Mouse (Mus musculus) CH12.LX (cell line): ENCODE measurements around the gene Abraxas1. TPM values are rescaled to one million over a fixed set of nuclear protein-coding genes. Genes with fewer than 3 reads are reported as not detected.

ENCODE experiments used
- DNase-seq: peaks from one replicate; pipeline ENCODE4 v3.0.0-alpha.2; 2013; ENCODE audit errors: extremely low read depth
- H3K27ac ChIP-seq: 2 replicates; pipeline ENCODE4 v1.5.1; 2012; ENCODE audit warnings: low read depth, mild to moderate bottlenecking, control low read depth, moderate library complexity; ENCODE audit not compliant: insufficient read depth
- H3K27me3 ChIP-seq: replicated peaks from 2 replicates; pipeline ENCODE3; 2012; ENCODE audit warnings: inconsistent platforms
- H3K36me3 ChIP-seq, 2 experiments: replicated peaks in 1 of 2; 2 replicates each; pipeline versions ENCODE3 to v1.6.1; 2012; ENCODE audit warnings: inconsistent platforms in 1 of 2, low read length in 1 of 2, mild to moderate bottlenecking in 1 of 2, mixed read lengths in 1 of 2, moderate library complexity in 1 of 2; ENCODE audit not compliant: control insufficient read depth in 1 of 2, insufficient read depth in 1 of 2
- H3K4me1 ChIP-seq, 2 experiments: 2 replicates each; pipeline ENCODE4 v1.6.1; 2012; ENCODE audit warnings: inconsistent platforms in 1 of 2, moderate library complexity in 1 of 2; ENCODE audit not compliant: insufficient read depth in 2 of 2, control insufficient read depth in 1 of 2
- H3K4me2 ChIP-seq: 2 replicates; pipeline ENCODE4 v1.6.1; 2012; ENCODE audit warnings: low read depth, mild to moderate bottlenecking, control low read depth; ENCODE audit not compliant: poor library complexity, insufficient read depth, severe bottlenecking
- H3K4me3 ChIP-seq, 3 experiments: fragments of 150-350 bp in 1 of 3; sonication (generic) in 1 of 3; replicated peaks in 1 of 3; 2 replicates each; pipeline versions ENCODE3 to v1.5.1; 2011 to 2012; ENCODE audit warnings: low read depth in 2 of 3, low read length in 2 of 3, mild to moderate bottlenecking in 2 of 3, moderate library complexity in 2 of 3, control low read depth in 1 of 3, improper control_type of control experiment in 1 of 3, inconsistent platforms in 1 of 3, mixed read lengths in 1 of 3; ENCODE audit not compliant: poor library complexity in 1 of 3
- H3K79me2 ChIP-seq: replicated peaks from 2 replicates; pipeline ENCODE4 v1.6.1; 2012; ENCODE audit warnings: mild to moderate bottlenecking, moderate library complexity; ENCODE audit not compliant: control insufficient read depth, poor library complexity, insufficient read depth, severe bottlenecking; ENCODE audit errors: extremely low read depth
- H3K9ac ChIP-seq: 2 replicates; pipeline ENCODE4 v1.6.1; 2012; ENCODE audit warnings: low read depth, mild to moderate bottlenecking, control low read depth, moderate library complexity; ENCODE audit not compliant: insufficient read depth
- H3K9me3 ChIP-seq: replicated peaks from 2 replicates; pipeline ENCODE3; 2012; ENCODE audit warnings: low read length, inconsistent platforms, mixed read lengths
- CTCF ChIP-seq, 2 experiments: IDR thresholded peaks in 1 of 2; conservative IDR thresholded peaks in 1 of 2; 2 replicates each; pipeline ENCODE4 v1.5.1; 2011 to 2012; ENCODE audit warnings: low read depth in 2 of 2, low read length in 2 of 2, improper control_type of control experiment in 1 of 2, inconsistent platforms in 1 of 2, mild to moderate bottlenecking in 1 of 2, moderate library complexity in 1 of 2
- HCFC1 ChIP-seq: IDR thresholded peaks from 2 replicates; pipeline ENCODE4 v1.6.1; 2012; ENCODE audit warnings: low read depth, mild to moderate bottlenecking, inconsistent platforms, low read length, improper control_type of control experiment
- JUND ChIP-seq: conservative IDR thresholded peaks from 2 replicates; pipeline ENCODE4 v1.6.1; 2011; ENCODE audit warnings: low read depth, low read length, improper control_type of control experiment
- MAFK ChIP-seq: IDR thresholded peaks from 2 replicates; pipeline ENCODE4 v1.6.1; 2011; ENCODE audit warnings: low read length, improper control_type of control experiment; ENCODE audit not compliant: insufficient replicate concordance
- MAX ChIP-seq: IDR thresholded peaks from 2 replicates; pipeline ENCODE4 v1.6.1; 2011; ENCODE audit warnings: low read length, improper control_type of control experiment
- MAZ ChIP-seq: IDR thresholded peaks from 2 replicates; pipeline ENCODE4 v1.6.1; 2012; ENCODE audit warnings: low read depth, mild to moderate bottlenecking, inconsistent platforms, low read length, improper control_type of control experiment, moderate library complexity
- POLR2A ChIP-seq: IDR thresholded peaks from 2 replicates; pipeline ENCODE4 v1.6.1; 2011; ENCODE audit warnings: low read depth, mild to moderate bottlenecking, improper control_type of control experiment, low read length
- SMC3 ChIP-seq: IDR thresholded peaks from 2 replicates; pipeline ENCODE4 v1.6.1; 2011; ENCODE audit warnings: low read depth, low read length, improper control_type of control experiment
- TBP ChIP-seq: conservative IDR thresholded peaks from 2 replicates; pipeline ENCODE4 v1.6.1; 2011; ENCODE audit warnings: low read depth, low read length, improper control_type of control experiment
- ZC3H11A ChIP-seq: IDR thresholded peaks from 2 replicates; pipeline ENCODE4 v1.6.1; 2012; ENCODE audit warnings: low read depth, mild to moderate bottlenecking, inconsistent platforms, low read length, improper control_type of control experiment
- ZKSCAN1 ChIP-seq: IDR thresholded peaks from 2 replicates; pipeline ENCODE4 v1.6.1; 2012; ENCODE audit warnings: low read depth, inconsistent platforms, low read length, improper control_type of control experiment, borderline replicate concordance
- ZNF384 ChIP-seq: IDR thresholded peaks from 2 replicates; pipeline ENCODE4 v1.6.1; 2012; ENCODE audit warnings: low read depth, low read length, improper control_type of control experiment, inconsistent platforms
- dilution Hi-C: fragments of 300-500 bp; cut with MboI; formaldehyde crosslinking; loops from 2 replicates; pipeline ENCODE4 v1.14.3; 2020; ENCODE audit warnings: low sequenced_read_pairs; ENCODE audit not compliant: extremely low pct_unique_long_range_greater_than_20kb, extremely low pct_ligation_motif_present
- in situ Hi-C: fragments of 300-500 bp; cut with MboI; formaldehyde crosslinking; loops from 3 replicates; pipeline ENCODE4 v1.14.3; 2019; ENCODE audit warnings: low sequenced_read_pairs, low pct_ligation_motif_present, low pct_unique_long_range_greater_than_20kb, mixed read lengths
- polyA plus RNA-seq: library from polyadenylated mRNA; unstranded; fragments of >175 nt; gene quantifications from 2 replicates; pipeline ENCODE4 v1.2.1, GENCODE M21; 2012; ENCODE audit warnings: low read depth; ENCODE audit not compliant: insufficient read length
- total RNA-seq, 2 experiments: library from RNA; depleted of rRNA; stranded (reverse); fragments of 300-350 nt in 1 of 2; fragments of >200 nt in 1 of 2; gene quantifications; 2 replicates each; pipeline ENCODE4 v1.2.3; 2012 to 2014

Abraxas1 gene
- total and polyA plus RNA-seq, 3 experiments = 13.4 to 34.9 (median 30.9) TPM

- no peak overlapping the region for H3K27ac ChIP-seq
- no peak overlapping the region for H3K9ac ChIP-seq
- H3K79me2 ChIP-seq = no peaks in the 10 kb centered on the region
- H3K4me3 ChIP-seq = no peak overlapping the region
- H3K4me1 ChIP-seq = peaks cover 2 to 8% of the 10 kb centered on the region in 2 experiments; a peak in 3 of 4 replicates
- H3K36me3 ChIP-seq = peaks cover 33 to 50% of the 10 kb centered on the region in 2 experiments
- H3K4me2 ChIP-seq = no peak overlapping the region
- H3K9me3 ChIP-seq = peaks cover 18% of the 10 kb centered on the region
- dilution Hi-C loops = no loop called here
- in situ Hi-C loops = loop anchor here (5.0 kb wide), 1 partner anchor 83 kb away; the partner anchor contains the start of gene Coq2
- DNase-seq = peak; percentile 7
- TF ChIP-seq MAFK (no peak), ZC3H11A (no peak), ZKSCAN1 (no peak), MAZ (no peak), HCFC1 (no peak), TBP (no peak), ZNF384 (no peak), CTCF (conservative IDR thresholded peaks at IDR 0.05 in 1 of 2, IDR thresholded peaks at IDR 0.05 in 1 of 2; ENCODE audit: low read depth in 2 of 2, low read length in 2 of 2) (no peak), MAX (no peak)
- no peaks in the 10 kb centered on the region for H3K27me3 ChIP-seq
Observed at GRCm38 (mm10) chr5:100760049-100760663, 60.6 kb downstream of the Abraxas1 start.

GRCm38 (mm10) chr5:100758121-100758520 is 62.6 kb downstream of the Abraxas1 start:
- Histone ChIP-seq H3K27me3 (no peaks in the 10 kb centered on the region), H3K27ac (no peak overlapping the region), H3K4me1 (peaks cover 10 to 27% of the 10 kb centered on the region in 2 experiments), H3K4me3 (no peak overlapping the region), H3K79me2 (no peaks in the 10 kb centered on the region), H3K9ac (no peak overlapping the region), H3K9me3 (peaks cover 18% of the 10 kb centered on the region), H3K4me2 (no peak overlapping the region), H3K36me3 (peaks cover 15 to 29% of the 10 kb centered on the region in 2 experiments)
- TF ChIP-seq JUND (no peak), CTCF (conservative IDR thresholded peaks at IDR 0.05 in 1 of 2, IDR thresholded peaks at IDR 0.05 in 1 of 2; ENCODE audit: low read depth in 2 of 2, low read length in 2 of 2) (no peak), ZKSCAN1 (no peak), SMC3 (no peak), ZC3H11A (no peak), POLR2A (no peak)
- dilution Hi-C loops (no loop called here), in situ Hi-C loops (no loop called here)
- DNase-seq = no peak

Other genes starting within 250 kb of the Abraxas1 start
- 64.3 and 99.9 TPM in 2 replicates for gene Plac8, start 248.7 kb downstream of the Abraxas1 start, total RNA-seq (2012; rRNA removed)
- gene Plac8, start 248.7 kb downstream of the Abraxas1 start, total RNA-seq (2014; rRNA removed) = 235 and 258 TPM in 2 replicates
- gene Plac8, start 248.7 kb downstream of the Abraxas1 start, polyA plus RNA-seq = 151 and 161 TPM in 2 replicates
- gene Coq2, start 145.8 kb downstream of the Abraxas1 start, total RNA-seq (2012; rRNA removed) = 49.1 and 53.9 TPM in 2 replicates
- gene Coq2, start 145.8 kb downstream of the Abraxas1 start, total RNA-seq (2014; rRNA removed) = 50.1 and 51.0 TPM in 2 replicates
- gene Coq2, start 145.8 kb downstream of the Abraxas1 start, polyA plus RNA-seq = 50.9 and 56.5 TPM in 2 replicates
- gene Hpse, start 101.2 kb downstream of the Abraxas1 start, total RNA-seq (2012; rRNA removed) = 8.0 and 9.5 TPM in 2 replicates
- gene Hpse, start 101.2 kb downstream of the Abraxas1 start, total RNA-seq (2014; rRNA removed) = 3.8 and 4.0 TPM in 2 replicates
- gene Hpse, start 101.2 kb downstream of the Abraxas1 start, polyA plus RNA-seq = 3.3 and 3.7 TPM in 2 replicates
- gene Helq, start 22.4 kb downstream of the Abraxas1 start, total RNA-seq (2012; rRNA removed) = 12.1 and 19.6 TPM in 2 replicates
- gene Helq, start 22.4 kb downstream of the Abraxas1 start, total RNA-seq (2014; rRNA removed) = 13.1 and 15.7 TPM in 2 replicates
- 24.3 and 31.4 TPM in 2 replicates for gene Helq, start 22.4 kb downstream of the Abraxas1 start, polyA plus RNA-seq
- 87.2 and 121 TPM in 2 replicates for gene Mrps18c, start 22.3 kb downstream of the Abraxas1 start, total RNA-seq (2012; rRNA removed)
- gene Mrps18c, start 22.3 kb downstream of the Abraxas1 start, total RNA-seq (2014; rRNA removed) = 111 and 141 TPM in 2 replicates
- 185 and 216 TPM in 2 replicates for gene Mrps18c, start 22.3 kb downstream of the Abraxas1 start, polyA plus RNA-seq
- 0.46 and 0.68 TPM in 2 replicates for gene Gpat3, start 24.7 kb upstream of the Abraxas1 start, total RNA-seq (2012; rRNA removed)
- gene Gpat3, start 24.7 kb upstream of the Abraxas1 start, total RNA-seq (2014; rRNA removed) = 1.5 TPM in 2 replicates
- gene Gpat3, start 24.7 kb upstream of the Abraxas1 start, polyA plus RNA-seq = 1.2 TPM in 2 replicates